Mouse (Mus musculus) right cerebral cortex, postnatal 36 days (tissue): ENCODE measurements at regions not wholly inside any gene's neighbourhood (a gene's known extent, or its start where the extent isn't known, plus 50 kb on each side); places are given as distances from the start of the nearest gene placed in this dataset.
A peak's percentile ranks its signal among the peaks of the same experiment; 100 is the strongest.

Experiments
- DNase-seq, 2 experiments: peaks; one replicate each; pipeline ENCODE4 v3.0.0; 2022; ENCODE audit warnings: low spot score in 2 of 2, mixed read lengths in 1 of 2

GRCm38 (mm10) chr16:93533205-93533604 is 70.7 kb downstream of the Setd4 start:
- no peak for DNase-seq

- DNase-seq = no peak
Observed at GRCm38 (mm10) chr16:93531937-93532336, 71.9 kb downstream of the Setd4 start.

GRCm38 (mm10) chr16:93522485-93522884 is 81.4 kb downstream of the Setd4 start:
- no peak for DNase-seq

- no peak for DNase-seq
Observed at GRCm38 (mm10) chr16:93520481-93520880, 83.4 kb downstream of the Setd4 start.

- no peak for DNase-seq
Observed at GRCm38 (mm10) chr16:93518620-93519019, 85.2 kb downstream of the Setd4 start.

GRCm38 (mm10) chr16:93516793-93517192 is 87.1 kb downstream of the Setd4 start:
- no peak for DNase-seq

GRCm38 (mm10) chr16:93515456-93515941 is 88.4 kb downstream of the Setd4 start:
- no peak for DNase-seq

- no peak for DNase-seq
Observed at GRCm38 (mm10) chr16:93513616-93514041, 90.2 kb downstream of the Setd4 start.

- DNase-seq = no peak
Observed at GRCm38 (mm10) chr16:93511988-93512387, 91.9 kb downstream of the Setd4 start.

- DNase-seq = no peak
Observed at GRCm38 (mm10) chr16:93511517-93511916, 92.3 kb downstream of the Setd4 start.

GRCm38 (mm10) chr16:93498800-93499199 is 105.1 kb downstream of the Setd4 start:
- no peak for DNase-seq

- DNase-seq = no peak
Observed at GRCm38 (mm10) chr16:93493337-93494002, 110.4 kb downstream of the Setd4 start.

GRCm38 (mm10) chr16:93486646-93487550 is 117.0 kb downstream of the Setd4 start:
- peak; percentile 17 to 39 for DNase-seq

GRCm38 (mm10) chr16:93469957-93470356 is 133.9 kb downstream of the Setd4 start:
- no peak for DNase-seq

- DNase-seq = no peak
Observed at GRCm38 (mm10) chr16:93465741-93466140, 138.1 kb downstream of the Setd4 start.

GRCm38 (mm10) chr16:93464898-93465297 is 139.0 kb downstream of the Setd4 start:
- no peak for DNase-seq

- no peak for DNase-seq
Observed at GRCm38 (mm10) chr16:93463405-93463804, 140.5 kb downstream of the Setd4 start.

- no peak for DNase-seq
Observed at GRCm38 (mm10) chr16:93462286-93462610, 141.6 kb downstream of the Setd4 start.

- DNase-seq = no peak
Observed at GRCm38 (mm10) chr16:93461406-93462285, 142.2 kb downstream of the Setd4 start.

GRCm38 (mm10) chr16:93459497-93460240 is 144.2 kb downstream of the Setd4 start:
- DNase-seq = no peak
